Mouse (Mus musculus): Measurements from ENCODE around the gene C1qtnf4.
"Not testable (repeated sequence)": the region's sequence is repeated elsewhere in the genome, so short reads cannot be mapped to it uniquely, and the experiment has no call there.

Gene C1qtnf4

DNA sequence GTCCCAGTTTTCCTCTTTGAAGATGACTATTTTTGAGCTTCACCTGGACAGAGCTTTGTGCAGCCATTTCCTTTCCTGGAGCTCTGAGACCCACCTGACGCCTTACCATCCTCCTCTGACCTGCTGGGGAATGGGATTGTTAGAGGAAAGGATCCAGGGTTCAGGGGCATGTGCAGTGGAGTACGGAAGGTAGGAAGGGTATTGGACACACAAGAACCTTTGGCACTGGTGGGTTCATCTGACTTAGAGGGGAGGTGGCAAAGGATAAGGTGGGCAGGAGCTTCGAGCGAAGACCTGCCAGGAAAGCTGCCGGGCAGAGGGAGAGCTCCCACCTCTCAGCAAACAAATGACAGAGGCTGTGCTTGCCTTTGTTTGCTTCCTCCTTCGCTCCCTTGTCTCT, 776 bp downstream of the C1qtnf4 start:
- DNase-seq: no peak

DNA sequence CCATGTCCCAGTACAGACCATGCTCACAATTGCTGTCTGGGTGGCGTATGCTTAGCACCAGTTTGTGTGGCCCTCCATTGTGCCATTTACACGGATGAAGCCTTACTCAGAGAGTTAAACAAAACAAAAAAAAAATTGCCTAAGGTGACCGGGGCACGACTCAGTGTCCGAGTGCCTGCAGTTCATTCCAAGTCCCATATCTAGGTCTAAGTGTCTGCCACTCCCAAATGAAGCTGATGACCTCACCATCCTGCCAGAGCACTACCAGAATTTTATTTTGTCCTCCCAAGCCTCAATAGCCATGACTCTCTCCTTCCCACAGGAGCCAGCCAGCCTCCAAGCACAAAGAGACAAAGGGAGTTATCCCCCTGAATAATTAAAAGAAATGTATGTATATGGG, 2.0 kb downstream of the C1qtnf4 start:
- no peak for DNase-seq

DNA sequence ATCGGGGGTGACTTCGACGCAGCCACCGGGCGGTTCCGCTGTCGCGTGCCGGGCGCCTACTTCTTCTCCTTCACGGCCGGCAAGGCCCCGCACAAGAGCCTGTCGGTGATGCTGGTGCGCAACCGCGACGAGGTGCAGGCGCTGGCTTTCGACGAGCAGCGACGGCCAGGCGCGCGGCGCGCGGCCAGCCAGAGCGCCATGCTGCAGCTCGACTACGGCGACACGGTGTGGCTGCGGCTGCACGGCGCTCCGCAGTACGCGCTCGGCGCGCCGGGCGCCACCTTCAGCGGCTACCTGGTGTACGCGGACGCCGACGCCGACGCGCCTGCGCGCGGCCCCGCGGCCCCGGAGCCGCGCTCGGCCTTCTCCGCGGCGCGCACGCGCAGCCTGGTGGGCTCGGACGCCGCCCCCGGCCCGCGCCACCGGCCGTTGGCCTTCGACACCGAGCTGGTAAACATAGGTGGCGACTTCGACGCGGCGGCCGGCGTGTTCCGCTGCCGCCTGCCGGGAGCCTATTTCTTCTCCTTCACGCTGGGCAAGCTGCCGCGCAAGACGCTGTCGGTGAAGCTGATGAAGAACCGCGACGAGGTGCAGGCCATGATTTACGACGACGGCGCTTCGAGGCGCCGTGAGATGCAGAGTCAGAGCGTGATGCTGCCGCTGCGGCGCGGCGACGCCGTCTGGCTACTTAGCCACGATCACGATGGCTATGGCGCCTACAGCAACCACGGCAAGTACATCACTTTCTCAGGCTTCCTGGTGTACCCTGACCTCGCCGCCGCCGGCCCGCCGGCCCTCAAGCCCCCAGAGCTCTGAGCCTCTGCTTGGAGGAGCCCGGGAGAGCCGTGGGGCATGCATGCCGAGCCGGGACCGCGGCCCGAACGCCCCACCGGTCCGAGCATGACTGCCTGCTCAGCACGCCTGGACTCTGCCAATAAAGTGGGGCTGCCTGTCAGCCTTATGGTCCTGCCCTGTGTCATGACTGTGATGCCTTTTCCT, 4.2 kb downstream of the C1qtnf4 start:
- peak; percentile 43 to 60 for DNase-seq

DNA sequence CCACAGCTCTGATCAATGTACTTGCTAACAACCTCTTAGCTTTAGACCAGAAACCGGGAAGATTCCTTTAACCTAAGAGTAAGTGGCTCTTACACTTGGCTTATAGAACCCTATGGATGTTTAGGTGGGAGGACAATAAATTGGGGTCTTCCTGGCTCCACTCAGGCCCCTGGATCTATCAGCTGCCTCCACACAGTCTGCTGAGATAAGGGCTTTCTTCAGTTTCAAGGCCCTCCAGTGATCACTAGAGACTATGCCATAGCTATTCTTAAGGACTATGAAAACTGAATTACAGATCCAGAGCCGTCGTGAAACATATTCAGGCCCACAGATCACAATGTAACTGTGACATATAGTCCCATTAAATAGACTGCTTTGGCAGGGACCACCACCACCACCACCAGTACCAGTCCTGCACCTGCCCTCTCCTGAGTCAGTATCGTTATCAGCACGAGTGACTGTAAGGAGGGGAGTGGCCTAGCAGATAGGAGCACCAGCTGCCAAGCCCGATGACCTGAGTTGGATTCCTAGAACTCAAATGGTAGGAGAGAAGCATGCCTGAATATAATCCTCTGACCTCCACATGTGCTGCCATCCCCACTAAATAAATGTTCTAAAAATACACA, 8.1 kb downstream of the C1qtnf4 start:
- DNase-seq: no peak

DNA sequence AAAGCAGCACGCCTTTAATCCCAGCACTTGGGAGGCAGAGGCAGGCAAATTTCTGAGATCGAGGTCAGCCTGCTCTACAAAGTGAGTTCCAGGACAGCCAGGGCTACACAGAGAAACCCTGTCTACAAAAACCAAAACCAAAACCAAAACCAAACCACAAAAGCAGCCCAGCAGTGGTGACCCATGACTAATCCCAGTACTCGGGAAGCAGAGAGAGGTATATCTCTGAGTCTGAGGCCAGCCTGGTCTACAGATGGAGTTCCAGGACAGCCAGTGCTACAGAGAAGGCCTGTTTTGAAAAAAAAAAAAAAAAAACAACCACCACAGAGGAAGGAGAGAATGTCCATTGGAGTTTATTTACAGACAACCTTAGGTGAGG, 8.6 kb downstream of the C1qtnf4 start:
- DNase-seq: not testable (repeated sequence)

DNA sequence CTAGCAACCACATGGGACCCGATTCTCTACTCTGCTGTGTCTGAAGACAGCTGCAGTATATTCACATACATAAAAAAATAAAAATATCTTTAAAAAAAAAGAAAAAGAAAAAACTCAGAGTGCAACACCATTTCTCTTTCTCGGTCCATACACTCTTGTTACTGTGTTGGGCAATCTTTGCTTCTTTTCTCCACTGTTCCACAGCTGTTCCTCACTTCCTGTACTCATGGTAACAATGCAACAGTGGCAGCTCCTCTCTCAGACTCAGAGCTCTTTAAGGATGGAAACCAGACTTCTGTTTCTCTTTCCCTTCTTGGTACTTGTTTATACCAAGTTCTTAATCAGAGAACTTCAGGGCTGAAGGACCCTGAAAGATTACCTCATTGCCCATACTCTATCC, 17.7 kb downstream of the C1qtnf4 start:
- DNase-seq: no peak

DNA sequence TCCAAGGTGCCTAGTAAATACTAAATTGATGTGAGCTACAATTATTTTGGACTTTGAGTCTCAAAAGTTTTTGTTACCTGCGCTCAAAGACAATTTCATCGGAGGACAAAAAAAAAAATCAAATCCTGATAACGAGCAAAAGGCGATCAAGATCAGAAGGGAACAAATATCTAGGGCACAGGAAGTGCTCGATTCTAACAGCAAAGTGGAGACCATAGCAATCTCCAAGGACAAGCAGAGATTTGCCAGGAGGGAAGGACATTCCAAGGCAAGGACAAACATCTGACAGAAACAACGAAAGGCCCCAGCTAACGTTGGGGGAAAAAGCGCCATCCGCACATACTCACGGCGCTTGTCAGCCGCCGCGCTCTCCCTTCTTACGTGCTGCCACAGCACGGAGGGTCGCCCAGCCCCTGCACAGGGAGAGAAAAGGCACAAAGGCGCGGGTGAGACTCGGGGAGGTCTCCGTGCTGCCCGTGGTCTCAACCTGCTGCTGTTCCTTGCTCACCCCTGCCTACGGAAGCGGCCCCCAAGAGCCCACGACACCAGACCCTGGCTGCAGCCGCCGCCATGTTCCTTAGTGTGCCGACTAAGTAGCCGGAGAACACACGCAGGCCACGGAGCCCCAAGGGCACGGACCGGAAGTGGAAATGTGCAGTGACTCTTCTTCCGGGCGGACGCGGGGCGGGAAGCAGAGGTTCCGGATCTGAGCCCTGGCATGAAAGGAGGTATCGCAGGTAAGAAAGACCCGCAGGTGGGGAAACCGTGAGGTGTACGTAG, 18.6 kb downstream of the C1qtnf4 start, which contains the start of the genes Kbtbd4 and Ndufs3:
TSS of gene Kbtbd4 (plus strand) at position 665 of the 780 bp plus-strand sequence.
TSS of gene Ndufs3 (minus strand) at position 752 of the 780 bp plus-strand sequence.
- DNase-seq: peak; percentile 86

DNA sequence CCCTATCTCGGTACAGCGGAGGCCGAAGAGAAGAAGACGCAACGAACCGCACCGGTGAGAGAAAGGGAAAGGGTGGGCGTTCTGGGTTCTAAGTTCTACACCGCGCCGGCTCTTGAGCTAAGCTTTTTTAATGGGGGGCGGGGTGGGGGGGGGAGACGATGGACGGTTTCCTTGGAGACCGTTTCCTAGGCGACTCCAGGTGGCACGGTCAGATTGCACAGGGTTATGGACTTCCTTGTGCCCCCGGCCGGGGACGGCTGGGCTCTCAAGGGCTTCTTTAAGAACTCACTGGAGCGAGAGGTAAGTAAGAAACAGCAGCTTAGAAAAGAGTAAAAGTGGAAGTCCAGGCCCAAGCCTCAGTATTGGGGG, 19.2 kb downstream of the C1qtnf4 start:
- no peak for DNase-seq

DNA sequence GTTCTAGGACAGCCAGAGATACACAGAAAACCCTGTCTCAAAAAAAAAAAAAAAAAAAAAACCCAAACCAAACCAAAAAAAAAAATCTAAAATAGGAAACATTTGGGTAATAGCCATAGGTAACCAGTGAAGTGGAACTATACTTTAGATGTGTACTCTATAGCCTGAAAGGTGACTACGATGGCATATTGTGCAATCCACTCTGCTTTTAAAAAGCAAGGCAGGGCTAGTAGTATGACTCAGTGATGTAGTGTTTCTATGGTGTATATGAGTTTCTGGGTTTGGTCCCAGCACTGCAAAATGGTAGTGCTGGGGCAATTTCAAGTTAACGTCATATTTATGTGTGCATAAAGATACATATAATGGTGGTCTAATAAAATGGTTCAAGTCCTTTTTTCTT, 21.1 kb downstream of the C1qtnf4 start:
- DNase-seq: no peak

DNA sequence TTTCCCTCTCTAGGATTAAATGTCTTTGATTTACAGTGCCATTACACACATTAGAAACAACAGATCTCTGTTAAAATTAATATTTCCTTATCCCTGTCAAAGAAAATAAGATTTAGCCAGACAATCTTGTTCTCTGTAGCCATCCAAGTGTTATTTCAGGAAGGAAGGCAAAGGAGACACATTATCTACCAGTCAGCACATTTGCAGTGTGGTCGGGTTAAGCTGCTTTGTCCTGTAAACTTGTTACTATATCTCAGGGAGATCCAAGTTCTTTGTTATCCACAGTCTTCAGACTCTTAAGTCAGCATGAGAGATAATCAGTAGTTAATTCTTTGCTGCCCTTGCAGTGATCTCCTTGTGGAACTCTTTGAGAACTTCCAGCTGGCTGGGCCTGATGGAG, 25.2 kb downstream of the C1qtnf4 start:
- DNase-seq: no peak

DNA sequence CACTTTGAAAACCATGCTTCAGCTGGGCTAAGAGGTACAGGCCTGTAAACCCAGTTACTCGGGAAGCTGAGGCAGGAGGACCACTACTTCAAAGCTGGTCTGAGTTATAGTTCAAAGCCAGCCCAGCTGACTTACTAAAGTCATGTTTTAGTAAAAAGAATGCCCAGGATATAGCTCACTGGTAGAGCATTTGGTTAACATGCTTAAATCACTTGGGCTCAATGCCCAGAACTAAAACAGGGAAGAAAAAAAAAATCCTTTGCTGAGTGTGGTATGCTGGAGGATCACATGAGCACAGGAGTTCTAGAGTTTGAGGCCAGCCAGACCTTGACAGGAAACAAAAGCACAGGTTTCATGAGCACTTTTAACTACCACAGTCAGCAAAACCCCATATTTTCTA, 26.0 kb downstream of the C1qtnf4 start:
- DNase-seq: no peak

DNA sequence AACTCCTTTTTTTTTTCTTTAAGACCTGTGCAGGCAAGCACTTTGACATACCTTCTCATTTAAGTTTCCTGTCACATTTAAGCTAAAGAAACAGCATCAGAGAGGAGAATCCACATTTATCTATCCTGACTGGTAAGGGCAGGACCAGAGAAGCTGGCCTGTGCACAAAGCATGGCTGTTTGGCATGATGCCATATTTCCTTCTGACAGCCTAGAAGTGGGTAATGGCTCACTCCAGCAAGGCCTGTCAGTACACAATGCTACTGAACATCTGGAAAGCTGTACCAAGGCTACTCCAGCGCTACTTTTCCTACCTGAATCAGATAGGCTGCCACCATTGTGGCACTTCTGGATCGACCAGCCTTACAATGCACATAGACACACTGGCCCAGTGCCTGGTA, 28.0 kb downstream of the C1qtnf4 start:
- no peak for DNase-seq

DNA sequence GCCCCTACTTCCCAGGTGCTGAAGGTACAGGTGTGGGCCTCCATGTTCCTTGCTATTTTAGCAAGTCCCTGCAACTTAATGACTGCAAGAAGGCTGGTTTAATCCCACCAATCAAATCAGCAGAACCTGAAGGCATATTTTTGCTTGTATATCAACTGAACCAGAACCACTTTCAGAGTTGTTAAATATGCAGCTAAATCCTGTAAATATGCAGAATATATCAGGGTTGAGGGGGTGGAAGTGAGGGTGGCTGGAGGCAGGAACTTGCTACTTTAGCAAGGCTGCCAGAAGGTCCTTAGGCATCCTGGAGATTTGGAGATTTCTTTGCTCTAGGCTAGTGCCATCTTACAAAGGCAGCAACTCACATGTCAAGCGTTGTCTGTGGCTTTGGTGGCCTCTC, 29.9 kb downstream of the C1qtnf4 start:
- no peak for DNase-seq

DNA sequence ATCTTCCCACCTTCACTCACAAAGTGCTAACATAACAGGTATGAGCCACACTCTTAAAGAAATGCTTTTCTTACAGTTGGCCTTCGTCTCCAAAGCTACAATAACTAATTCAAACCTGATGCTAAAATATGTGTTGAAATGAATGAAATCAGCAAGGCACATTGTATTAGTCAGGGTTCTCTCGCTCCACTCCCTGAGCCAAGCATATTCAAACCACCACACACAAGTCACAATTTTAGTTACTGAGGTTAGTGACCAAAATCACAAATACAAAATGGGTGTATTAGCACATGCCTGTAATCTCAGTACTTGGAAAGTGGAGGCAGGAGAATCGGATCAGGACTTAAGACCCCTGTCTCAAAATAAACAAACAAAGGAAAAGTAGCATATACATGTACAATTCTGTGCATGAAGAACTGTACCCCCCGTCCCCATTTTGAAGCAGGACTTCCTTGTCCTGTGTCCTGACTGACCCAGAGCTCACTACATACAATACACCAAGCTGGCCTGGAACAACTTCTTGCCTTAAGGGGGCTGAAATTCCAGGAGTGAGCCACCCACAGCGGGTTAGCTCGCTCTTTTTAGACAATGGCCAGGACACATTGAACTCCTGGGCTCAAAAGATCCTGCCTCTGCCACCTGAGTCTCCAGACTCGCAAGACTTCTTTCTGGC, 31.0 kb downstream of the C1qtnf4 start:
- DNase-seq: no peak

DNA sequence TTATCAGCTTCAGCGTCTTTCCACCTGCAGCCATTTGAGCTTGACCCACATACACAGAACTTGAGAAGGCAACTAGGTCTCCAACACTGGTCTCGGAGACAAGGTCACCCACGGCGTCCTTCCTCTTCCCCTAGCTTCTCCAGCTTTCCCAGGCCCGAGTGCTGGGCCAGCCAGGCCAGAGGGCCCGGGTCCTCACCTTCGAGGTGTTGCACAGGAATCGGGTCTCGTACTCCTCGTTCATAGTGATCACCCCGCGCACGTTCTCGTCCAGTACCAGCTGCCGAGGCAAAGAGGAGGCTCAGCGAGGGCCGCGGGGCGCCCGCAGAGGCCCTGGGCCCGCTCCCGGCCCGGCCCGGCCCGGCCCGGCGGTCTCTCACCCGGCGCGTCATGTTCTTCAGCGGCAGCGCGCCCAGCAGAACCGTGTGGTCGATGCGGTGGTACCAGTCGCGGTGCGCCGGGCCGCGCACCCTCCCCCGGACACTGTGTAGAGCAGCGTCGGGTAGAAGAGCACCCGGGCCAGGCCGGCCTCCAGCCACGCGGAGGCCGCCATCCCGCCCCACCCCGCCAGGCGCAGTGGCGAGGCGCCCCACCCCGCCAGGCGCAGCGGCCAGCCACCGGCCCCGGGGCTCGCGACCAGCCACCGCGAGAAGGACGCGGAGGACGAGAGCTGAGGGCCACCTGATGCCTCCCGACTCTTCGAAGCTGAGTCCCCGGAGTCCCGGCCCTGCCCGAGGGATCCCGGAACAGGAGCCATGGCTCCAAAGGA, 31.8 kb downstream of the C1qtnf4 start:
- DNase-seq: peak; percentile 53 to 61

DNA sequence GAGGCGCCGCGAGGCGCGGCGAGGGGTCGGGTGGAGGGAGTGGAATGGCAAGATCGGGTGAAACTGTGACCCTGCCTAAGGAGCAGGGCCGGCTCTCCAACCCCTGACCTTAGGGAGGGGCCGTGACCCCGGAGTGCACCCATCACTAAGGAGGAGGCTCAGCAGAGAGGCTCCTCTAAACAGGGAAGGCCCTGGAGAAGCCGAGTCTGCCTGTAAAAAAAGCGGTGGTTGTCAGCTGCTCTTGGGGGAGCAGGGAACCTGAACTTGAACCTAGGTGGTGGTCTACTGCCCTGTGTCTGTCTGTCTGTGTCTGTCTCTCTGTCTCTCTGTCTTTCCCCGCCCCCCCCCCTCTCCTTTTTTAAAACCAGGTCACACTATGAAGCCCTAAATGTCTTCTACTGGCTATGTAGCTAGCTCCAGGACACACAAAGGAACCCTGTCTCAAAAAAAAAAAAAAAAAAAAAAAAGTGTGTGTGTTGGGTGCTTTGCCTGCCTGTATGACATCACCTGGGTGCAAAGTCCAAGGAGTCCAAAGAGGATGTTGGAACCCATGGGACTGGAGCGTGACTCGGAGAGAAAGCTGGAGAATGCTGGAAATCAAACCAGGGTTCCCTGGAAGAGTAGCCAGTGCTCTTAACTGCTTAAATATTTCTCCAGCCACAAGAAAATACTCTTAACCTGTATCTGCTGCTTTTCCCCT, 32.5 kb downstream of the C1qtnf4 start:
- DNase-seq: no peak

DNA sequence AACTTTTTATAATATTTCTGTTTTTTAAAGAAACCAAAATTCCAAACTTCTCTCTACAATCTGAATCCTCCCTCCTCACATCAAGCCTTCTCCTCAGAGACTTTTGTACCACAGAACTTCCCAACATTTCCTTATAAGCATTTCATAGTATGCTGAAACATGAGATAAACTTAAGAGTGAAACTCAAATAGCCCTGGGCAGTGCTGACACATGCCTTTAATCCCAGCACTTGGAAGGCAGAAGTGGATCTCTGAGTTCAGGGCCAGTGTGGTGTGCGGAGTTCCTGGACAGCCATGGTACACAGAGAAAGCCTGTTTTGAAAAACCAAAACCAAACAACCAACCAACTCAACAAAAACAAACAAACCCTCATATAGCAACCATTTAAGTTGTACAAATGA, 35.5 kb downstream of the C1qtnf4 start:
- DNase-seq: no peak

DNA sequence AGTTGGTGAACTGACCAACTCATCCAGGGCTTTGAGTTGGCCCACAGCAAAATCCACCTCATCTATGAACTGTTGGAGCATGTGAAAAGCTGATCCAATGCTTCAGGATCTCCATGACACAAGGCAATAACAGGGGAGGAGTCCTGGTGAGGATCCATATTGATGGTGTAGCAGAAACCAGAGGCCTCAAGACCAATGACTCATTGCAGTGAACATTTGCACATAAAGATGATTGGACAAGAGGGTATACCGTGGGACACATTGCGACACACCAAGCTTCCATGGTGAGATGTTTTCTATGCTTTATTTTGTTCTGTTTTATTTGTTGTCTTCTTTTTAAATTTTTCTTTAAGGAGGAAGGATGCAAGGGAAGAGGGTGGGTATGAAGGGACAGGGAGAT, 37.0 kb downstream of the C1qtnf4 start:
- no peak for DNase-seq

DNA sequence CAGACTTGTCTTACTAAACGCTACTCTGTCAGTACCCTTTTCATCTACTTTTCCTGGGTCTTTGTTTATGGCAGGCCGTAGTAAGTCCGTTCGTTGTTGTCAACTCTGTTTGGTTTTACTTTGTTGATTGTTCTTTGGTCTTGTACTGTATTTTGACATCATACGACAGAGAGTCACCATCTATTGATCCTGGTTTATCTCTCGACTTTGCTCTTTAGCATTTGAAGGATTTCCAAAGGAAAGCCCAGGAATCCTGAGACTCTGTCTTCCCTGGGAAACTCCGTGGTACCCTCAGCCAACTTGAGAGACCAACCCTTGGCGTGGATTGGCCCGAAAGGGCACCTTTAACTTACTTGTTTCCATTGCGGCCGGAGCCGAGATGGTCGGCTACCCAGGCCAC, 42.9 kb downstream of the C1qtnf4 start:
- DNase-seq: no peak

DNA sequence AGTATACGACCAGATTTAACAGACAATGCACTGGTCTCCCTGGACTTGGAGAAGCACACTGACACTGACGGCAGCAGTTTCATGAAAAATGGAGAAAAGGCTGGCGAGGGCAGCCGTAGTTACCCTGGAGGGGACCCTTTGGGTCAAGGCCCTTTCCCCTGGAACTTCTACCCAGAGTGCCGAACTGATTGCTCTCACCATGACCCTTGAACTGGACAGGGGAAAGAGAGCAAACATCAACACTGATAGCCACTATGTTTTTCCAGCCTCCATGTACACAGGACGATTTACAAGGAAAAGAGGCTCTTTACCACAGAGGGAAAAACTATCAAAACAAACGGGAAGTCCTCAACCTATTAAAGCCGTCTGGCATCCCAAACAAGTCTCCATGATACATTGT, 46.2 kb downstream of the C1qtnf4 start:
- DNase-seq: no peak

DNA sequence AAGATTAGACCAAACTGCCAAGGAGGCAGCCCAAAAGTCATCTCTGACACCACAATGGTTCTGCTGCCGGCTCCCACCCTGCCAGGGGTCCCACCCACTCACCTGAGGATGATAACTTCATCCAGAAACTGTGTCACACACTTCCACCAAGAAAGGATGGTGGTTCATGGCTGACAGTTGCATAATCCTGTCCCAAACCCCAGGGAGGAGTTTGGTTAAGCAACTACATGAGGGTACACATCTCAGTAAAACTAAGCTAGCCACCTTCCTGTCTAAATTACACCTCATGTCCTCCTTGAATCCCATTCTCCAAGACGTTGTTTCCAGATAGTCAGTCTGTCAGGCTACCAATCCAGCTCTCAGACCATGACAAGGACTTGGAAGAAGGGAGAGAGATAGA, 46.6 kb downstream of the C1qtnf4 start:
- DNase-seq: no peak

All from thymus, postnatal 36 days (tissue).